Mouse (Mus musculus): ENCODE measurements at regions not wholly inside any gene's neighbourhood (a gene's known extent, or its start where the extent isn't known, plus 50 kb on each side); places are given as distances from the start of the nearest gene placed in this dataset.
A peak's percentile ranks its signal among the peaks of the same experiment; 100 is the strongest.

DNA sequence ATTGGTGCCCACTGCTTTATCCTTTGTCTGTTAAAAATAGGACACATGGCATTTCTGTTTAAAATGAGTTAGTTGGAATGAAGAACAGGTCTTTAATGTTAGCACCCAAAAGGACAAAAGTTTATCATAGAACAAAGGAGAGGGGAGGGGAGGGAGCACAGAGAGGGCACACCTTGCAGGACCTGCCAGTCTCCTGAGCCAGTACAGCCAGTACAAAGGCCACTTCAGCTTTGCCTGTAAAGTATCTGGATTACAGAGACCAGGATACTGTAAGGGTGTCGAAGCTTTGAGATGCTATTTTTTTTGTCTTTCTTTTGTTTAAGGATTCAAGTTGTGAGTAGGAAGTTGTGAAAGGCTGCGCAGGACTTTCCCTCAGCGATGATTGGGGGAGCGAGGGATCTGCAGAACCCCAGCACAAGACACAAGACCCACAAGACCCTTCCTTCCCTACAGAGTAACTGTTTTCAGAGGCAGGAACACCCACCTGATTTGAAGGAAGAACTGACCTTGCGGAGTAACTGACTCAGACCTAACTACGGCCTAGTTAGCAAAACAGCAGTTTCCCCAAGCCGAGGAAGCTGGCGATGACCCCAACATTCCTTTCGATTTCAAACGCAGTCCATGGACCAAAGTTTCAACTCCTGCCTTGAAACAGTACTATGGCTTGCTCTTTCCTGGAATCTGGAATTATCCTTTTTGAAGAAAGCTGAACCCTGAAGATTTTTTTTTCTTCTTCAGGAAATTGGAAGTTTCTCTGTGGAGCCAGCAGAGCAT lies 178.1 kb downstream of the Efnb2 start:
- DNase-seq = peak; percentile 33

DNA sequence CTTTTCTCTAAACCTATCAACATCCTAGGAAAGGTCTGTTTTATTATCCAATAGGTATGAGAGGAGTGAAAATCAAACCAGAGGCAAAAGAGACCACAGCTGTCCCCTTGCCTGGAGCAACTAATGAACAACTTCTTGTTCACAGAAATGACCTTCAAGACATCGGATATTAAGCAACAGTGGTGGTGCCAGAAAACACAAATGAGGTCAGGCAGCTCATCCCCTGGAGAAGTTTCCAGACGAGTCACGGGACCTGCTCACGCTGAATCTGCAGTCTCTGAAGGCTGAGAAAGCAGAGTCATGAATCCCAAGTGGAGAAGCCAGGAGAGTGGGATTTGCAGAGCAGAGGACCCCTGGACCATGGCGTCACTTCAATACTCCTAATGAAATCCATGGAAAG lies 183.6 kb downstream of the Efnb2 start:
- DNase-seq = peak; percentile 12

DNA sequence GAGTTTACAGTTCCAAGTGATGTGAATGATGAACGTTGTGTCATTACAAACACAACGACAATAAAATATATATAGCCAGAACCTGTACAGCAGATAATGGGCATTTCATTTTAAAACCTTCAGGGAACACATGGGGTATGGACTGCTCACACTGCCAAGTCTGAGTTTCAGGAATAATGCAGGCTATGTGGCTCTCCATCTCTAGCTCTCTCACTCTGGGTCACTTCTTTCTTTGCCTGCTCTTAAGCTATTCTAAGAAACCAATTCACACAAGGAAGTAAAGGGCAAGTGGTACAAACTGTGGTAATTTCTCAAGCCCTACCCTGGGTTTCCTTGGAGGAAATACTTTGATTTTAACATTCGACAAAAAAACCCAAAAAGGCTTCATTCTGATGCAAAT lies 192.5 kb downstream of the Efnb2 start:
- DNase-seq = no peak

DNA sequence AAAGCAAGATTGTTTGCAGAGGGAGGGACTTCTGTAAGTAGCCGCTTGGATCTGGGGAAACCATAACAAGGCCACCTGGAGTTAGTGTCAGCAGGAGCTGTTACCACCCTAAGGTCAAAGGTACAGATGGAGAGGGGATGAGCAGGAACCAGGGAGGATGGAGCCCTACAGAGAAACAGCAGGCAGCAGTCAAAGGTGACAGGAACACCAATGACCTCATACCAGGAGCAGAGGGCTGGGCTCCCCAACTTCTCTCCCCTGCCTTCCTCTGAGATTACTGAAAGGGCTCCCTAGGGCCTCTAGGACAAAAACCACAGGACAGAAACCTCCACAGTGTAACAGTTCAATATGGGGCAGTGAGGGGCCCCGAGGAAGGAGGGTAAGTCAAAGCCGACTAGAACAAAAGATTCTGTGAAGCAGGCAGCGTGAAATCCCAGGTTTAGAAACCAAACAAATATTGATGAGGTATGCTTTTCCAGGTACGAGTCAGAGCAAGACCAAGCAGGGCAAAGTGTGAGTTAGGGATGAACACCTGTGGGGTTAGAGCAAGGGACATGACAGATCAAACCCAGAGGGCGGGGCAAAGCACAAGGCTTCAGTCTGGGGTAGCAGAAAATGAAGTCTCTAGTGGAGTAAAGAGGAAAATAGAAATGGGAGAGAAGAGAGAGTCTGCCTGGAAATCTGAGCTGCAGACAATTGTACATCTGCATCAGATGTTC lies 194.4 kb downstream of the Efnb2 start:
- DNase-seq = no peak

DNA sequence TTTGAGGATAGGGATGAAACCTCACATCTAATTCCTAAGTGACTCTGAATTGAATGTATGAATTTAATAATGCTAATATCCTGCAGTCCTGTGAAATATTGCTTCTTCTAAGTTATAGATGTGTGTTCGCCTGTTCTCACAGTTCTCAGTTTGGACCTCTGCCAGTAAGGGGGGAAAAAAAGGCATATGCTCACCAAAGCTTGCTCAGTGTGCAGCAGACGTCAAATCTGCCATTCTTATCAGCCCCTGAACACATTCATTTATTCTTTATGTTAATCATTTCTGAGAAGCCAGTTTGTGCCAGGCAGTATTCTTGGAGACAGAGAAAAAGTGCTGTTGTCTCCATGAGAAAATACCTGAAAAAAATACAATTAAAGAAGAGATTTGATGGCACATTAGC lies 198.6 kb downstream of the Efnb2 start:
- no peak for DNase-seq

DNA sequence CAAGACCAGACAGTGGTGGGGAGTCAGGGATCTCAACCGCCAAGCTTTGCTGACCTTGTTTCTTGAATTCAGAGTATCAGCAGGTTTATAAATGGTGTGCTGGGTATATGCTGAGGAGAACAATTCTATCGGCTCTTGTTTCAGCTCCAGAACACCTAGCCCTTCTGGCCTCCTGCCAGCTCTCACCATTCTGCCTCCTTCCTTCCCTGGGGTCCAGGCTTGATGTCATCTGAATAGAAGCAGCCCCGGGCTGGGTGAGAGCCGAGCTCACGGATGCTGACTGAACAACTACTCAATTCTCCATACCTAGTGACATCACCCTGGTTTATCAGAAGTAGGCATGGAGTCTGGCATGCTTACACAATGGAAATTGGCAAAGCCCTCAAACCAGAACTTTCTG lies 203.5 kb downstream of the Efnb2 start:
- no peak for DNase-seq

DNA sequence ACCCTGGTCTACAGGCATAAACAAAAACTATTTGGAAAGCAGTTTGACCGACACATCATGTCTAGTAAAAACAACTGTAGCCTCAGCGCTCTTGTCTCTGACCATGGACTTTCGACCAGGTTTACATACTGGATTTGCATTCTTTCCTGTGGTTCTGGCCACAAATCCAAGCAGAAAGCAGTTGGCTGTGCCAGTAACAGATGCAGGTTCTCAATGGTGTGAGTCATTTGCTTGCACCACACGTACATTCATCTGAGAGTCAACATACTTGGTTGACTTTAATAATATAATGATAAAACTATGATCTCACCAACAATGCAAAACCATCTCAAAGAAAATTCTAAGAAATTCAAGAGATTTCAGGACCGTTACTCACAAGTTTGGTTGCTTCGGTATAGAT lies 207.1 kb downstream of the Efnb2 start:
- DNase-seq = no peak

DNA sequence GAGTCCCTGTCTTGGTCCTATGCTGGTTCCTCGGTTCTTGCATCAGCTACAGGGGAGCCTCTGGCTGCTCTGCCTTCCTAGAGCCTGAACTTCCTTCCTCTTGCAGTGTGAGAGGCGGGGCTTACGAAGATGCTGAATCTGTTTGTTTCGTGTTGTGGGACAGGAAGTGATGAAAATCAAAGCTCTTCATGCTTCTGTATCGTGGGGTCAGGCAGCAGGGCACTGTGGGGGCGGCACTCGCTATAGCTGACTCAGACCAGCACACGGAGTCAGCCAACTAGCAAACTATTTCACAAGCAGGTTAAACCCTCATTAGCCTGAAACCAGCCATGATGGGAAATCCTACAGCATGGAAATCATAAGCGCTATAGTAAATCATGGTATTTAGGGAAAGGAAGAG lies 208.8 kb downstream of the Efnb2 start:
- peak; percentile 33 for DNase-seq

DNA sequence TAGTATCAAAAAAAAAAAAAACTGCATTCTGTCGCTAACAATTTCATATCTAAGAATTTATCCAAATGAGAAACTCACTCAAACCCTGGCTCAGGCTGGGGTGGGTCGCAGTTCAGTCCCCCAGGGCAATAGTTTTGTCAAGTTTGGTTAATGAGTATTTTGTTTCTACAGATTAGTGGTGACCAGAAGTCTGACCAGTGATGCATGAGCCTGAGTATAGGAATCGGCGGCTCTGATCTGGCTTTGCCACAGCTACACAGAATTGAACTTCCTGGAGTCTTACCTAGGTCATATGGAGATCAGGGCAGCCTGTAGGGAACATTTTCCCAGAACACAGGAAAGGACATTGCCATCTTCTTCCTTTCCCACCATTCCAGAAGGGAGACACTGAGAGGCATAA lies 212.1 kb downstream of the Efnb2 start:
- DNase-seq = no peak

DNA sequence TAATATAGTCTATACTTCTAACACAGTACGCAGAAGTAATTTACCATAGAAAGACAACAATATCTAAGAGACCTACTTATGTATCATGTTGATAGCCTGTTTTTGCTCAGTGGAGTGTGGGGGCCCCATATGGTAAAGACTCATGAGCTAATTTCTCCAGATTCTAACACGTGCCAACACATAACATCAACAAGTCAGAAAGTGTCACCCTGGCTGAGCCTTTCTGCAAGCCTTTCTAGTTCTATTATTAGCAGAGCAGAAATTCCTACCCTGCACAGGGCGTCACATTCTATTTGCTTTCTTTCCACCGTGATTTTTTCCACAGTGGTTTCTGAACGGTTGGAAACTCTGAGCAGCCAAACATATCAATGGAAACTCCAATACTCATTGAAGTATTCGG lies 219.5 kb downstream of the Efnb2 start:
- peak; percentile 4 for DNase-seq

DNA sequence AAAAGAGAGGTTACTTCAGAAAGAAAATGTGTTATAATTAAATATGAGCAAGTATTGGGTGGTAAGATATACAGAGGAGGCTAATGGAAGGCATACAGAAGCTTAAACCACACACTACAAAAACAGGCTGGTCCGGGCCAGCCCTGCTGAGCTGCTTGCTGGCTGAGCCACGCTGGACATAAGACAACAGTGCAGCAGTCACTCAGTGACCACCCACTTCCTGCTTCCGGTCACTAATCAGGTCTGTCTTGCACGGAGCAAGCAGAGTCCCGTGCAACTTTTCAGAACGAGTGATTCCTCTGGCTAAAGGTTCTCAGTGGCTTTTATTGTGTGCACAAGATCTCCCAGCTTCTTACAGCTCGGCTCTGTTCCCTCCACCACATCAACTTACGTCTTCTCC lies 220.1 kb downstream of the Efnb2 start:
- DNase-seq = peak; percentile 26

DNA sequence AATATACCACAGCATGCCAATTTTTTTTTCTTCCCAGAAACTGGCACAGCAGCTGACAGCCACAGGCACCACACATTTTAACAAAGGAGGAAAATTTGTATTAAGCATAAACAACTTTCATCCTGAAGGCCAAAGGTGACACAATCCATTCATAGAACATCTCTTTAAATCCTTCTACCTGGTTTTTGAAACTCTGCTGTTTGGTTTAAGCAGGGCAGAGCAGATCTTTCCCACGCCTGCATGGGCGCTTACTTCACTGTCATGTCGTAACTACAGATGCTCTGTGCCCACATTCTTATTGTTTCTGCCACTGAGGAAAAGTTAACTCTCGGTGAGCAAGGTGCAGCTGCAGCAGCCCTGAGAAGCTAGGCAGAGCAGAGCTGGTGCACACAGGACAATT lies 234.8 kb downstream of the Efnb2 start:
- DNase-seq = no peak

DNA sequence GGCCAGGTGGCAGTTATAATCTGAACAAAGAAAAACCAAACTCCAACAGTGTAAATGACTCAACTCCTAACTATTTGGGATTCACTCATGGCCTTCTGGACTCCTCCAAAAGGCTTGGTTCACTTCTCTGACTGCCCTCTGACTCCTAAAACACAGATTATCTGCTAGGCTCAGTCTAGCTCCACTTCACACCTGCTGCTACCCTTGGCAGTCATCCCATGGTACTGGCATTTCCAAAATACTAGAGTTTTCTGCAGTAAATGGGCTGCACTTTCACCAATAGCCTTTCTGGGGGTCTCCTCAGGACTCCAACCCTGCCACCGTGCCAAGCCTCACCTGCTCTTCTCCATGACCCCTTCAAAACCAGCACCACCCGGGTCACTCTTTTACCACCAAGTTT lies 237.6 kb downstream of the Efnb2 start:
- no peak for DNase-seq

DNA sequence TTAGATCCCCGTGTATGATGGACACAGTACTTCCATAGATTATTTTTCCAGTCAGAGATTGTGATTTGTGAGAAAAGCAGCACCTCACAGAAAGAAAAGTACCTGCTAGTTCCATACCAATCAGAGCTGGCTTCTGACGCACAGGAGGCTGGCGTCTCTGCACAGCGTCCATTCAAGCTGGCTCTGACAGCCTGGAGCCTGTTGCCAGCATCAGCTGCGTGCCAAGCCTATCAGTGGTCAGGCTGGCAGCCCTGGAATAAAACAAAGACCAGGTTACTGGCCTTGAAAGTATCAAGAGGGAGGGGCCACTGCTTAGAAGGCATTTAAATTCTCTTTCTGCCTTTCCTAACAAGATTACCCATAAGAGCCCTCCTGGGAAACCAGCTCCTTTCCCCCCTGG lies 239.3 kb downstream of the Efnb2 start:
- no peak for DNase-seq

DNA sequence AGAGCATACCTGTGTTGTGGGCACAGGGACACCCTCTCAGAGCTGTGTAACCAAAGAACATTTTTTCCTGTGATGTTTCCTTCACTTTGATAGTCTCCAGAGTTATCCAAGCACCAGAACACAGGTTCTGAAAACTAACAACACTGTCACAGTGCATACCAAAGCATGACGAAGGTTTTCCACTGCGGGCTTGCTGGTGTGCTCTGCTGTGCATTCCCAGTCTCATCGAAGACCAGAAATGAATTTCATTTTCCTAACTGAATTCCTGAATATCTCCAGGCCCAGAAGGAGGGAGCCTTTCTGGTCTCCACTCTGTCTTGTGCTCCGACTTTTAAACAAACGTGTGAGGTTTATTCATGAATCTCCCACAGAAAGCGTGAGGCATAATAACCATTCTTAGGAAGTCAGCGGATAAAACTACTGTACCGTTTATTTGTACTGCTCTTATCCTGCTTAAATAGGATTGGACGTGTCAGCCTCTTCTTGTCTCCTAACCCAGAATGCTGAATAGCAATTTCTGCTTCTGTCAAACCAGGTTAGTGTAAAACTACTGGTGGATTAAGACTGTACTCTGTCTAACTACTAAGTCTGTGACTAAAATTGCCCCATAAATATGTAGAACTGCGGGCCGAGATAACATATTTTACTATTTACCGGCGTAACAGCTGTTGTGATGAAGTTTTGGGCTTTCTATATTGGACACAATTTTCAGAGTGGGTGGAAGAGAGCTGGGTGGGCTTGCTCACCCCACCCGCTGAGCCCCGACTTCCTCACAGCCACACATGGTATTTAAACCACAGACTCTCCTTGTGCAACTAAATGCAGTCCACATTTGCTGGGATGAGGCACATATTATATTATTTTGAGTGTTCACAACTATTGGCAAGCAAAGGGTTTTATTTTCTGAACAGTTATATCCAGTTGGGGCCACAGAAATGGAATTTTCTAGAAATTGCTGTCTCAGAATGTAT lies 241.4 kb downstream of the Efnb2 start:
- DNase-seq = no peak

DNA sequence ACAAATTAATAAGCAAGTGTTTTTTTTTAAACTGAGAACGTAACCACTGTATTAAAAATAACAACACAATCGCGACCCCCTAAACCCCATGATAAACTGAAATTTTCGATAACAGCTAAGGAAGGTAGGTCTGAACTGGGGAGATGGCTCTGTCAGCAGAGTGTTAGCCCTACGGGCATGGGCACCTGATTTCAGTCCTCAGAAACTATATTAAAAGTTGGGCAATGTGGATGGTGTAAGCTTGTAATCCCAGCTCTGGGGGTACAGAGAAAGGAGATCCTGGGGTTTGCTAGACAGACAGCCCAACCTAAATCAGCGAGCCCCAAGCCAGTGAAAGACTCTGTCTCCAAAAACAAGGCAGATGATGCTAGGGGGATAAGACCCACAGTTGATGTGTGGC lies 242.1 kb downstream of the Efnb2 start:
- DNase-seq = no peak

DNA sequence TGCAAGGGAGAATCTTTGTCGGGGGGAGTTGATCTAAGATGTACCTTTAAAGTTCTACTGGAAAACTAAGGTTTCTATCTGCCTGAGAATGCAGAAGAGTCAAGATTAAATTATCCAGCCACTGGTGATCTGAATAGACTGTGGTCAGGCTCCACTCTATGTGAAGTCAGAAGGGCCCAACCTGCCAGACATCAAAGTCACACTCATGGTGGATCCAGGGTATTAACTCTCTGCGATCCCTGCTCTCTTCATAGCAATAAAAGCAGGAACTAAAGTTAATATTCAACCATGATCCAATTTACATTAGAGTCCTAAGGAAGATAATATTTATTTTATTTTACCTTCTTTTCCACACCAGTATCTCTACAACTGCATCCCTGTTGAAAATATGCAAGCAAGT lies 242.5 kb downstream of the Efnb2 start:
- no peak for DNase-seq

DNA sequence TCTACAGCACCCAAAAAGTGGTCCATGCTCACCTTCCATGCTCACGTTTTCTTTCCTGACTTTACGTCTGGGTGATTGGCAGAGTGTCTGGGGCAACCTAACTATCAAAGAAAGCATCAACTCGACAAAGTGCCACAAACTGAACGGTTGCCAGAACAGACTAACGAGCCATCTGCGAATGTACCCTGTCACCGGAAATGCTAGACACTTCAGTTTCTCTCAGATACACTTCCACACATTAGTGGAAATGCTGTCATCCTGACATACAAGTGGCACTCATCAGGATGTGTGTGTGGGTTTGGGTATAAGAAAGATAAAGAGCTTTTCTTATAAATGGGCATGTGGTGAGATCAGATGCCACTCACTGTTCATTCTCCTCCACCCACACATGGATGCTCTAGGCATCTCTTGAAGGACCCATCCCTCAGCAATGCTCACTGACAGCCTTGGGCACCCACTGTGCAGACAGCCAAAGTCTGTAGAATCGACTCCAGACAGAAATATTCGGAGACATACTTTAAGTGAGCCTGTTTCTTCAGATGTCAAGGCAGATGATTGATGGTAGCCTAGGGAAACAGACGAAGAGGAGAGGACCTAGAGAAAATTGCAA lies 244.8 kb downstream of the Efnb2 start:
- no peak for DNase-seq

DNA sequence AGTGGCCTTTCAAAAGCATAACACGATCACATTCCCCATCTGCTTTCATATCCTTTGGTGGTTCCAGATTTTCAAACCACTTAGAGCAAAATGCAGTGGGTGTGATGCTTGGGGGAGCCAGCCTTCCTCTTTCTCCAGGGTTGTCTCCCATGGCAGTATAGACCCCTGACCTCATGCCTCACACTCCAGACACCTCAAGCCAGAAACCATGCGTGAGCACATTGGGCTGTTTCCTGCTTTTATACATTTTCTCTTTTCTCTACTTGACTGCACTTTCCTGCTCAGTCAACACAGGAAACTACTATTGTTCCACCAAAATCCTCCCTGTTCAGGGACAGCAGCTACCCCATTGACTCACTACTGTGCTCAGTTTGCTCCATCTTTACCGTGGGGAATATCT lies 253.7 kb downstream of the Efnb2 start:
- DNase-seq = no peak

DNA sequence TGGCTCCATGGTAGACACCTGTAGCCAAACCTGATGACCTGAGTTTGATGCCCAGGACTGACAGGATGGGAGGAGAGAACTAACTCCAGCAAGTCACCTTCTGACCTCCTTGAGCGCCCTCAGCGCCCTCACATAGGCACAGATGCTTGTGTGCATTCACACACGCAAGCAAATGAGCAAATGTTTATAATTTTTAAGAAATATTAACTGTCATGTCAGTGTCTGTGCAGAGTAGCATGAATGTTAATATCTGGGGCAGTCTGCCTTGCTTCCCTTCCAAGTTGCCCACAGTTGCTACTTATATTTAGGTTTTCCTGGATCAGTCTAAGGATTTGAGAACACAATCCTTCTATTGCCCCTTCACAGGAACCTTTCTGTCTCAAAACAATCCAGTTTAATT lies 257.6 kb downstream of the Efnb2 start:
- no peak for DNase-seq

DNA sequence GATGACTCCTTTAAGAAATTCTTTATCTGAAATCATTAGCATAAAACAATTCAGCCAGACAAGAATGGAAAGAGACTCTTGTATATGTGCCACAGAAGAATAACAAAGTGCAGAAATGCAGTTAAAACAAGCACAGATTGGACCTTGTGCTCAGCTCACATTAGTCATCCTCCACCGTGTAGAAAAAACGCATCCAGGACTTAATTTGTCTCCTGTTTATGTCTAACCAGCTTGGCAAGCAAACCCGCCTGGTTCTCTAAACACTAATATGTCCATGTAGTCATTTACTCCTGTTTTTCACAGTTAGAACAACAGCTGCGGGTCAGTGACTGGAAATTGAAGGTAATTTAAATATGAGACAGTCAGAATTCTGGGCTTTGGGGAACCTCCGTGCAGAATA lies 268.7 kb downstream of the Efnb2 start:
- DNase-seq = no peak

DNA sequence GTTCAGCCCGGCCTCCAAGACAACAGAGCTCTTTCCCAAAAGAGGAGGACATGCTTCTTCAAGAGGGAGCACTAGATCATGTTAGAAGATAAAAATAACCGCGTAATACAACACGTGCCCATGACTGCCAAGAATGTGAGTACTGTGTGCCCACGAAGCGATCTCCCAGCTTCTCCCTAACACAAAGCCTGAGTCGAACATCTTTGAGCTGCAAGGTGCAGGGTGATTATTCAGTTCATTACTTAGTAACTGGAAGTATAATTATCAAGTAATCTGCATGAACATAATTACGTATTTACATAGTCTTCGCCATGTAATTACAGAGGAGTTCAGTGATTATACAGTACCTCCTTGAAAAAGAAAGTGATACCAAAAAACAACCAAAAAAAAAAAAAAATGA lies 269.7 kb downstream of the Efnb2 start:
- no peak for DNase-seq

DNA sequence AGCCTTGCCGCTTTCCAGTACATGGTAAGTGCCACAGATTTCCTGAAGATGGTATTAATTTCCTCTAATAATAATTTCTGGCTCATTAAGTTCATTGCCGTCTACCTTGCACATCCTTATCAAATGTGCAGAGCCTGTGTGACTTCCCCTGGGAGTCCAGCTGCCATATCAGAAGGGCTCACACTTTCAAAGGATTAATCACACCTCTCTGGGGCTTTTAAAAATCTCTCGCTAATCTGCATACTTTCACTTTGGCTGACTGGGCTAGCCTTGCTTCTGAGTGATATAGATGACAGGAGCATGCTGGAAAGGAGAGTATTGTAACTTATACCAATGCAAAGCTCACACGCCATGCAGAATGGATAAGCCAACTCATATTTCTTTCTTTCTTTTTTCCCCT lies 282.8 kb downstream of the Efnb2 start:
- DNase-seq = no peak
